ENCODE assay signal across 9 mouse cellular contexts in genomic region chr10:9117648-9118551, GRCm38 (mm10).
A peak's percentile ranks its signal among the peaks of the same experiment; 100 is the strongest.
DNase-seq lines count a peak whose midpoint lies in the region; ATAC-seq and TF ChIP-seq lines count a peak whose summit lies in the region.
"Had no signal": no experiment of that assay in that cellular context is flagged by ENCODE, and none has a peak within 500 bp of the region (broad histone marks: within the 10 kb centered on the region; RNA-seq: fewer than 3 reads in every experiment).

No protein-coding gene starts in this region.

- TF ChIP-seq CTCF in hindbrain, postnatal 0 days (IDR thresholded peaks at IDR 0.05; ENCODE audit: low read depth) = no peak

- H3K9me3 ChIP-seq in embryonic facial prominence, embryonic 13.5 days = no peaks in the 10 kb centered on the region
- H3K9me3 ChIP-seq in hindbrain, postnatal 0 days (ENCODE audit: low read length) = no peaks in the 10 kb centered on the region

- 13% methylated on average over 14 of the region's 14 CpGs for WGBS in embryonic facial prominence, embryonic 13.5 days
- WGBS in hindbrain, postnatal 0 days = 15% methylated on average over 14 of the region's 14 CpGs

- peak; percentile 10 to 35 for DNase-seq in layer of hippocampus, postnatal 10 days (ENCODE audit: low spot score in 2 of 2)
- no peak for DNase-seq in layer of hippocampus, postnatal 25 days (ENCODE audit: extremely low spot score in 1 of 2, low spot score in 1 of 2)
- peak; percentile 61 for DNase-seq in hindbrain, postnatal 0 days (ENCODE audit: low spot score)
- peak; percentile 6 for DNase-seq in lung, postnatal 36 days
- no peak for DNase-seq in urinary bladder, postnatal 10 days (ENCODE audit: low spot score)
- no peak for DNase-seq in frontal cortex, adult 2 months (ENCODE audit: extremely low spot score in 1 of 2, low spot score in 1 of 2)
- no peak for DNase-seq in right cerebral cortex, adult 18-20 months

- H3K36me3 ChIP-seq in embryonic facial prominence, embryonic 13.5 days = no peaks in the 10 kb centered on the region
- H3K36me3 ChIP-seq in hindbrain, postnatal 0 days (ENCODE audit: insufficient read depth, low read length) = no peaks in the 10 kb centered on the region

- peaks cover 8% of the 10 kb centered on the region for H3K4me1 ChIP-seq in embryonic facial prominence, embryonic 13.5 days
- no peaks in the 10 kb centered on the region; the same call in 1 of the 2 replicates for H3K4me1 ChIP-seq in hindbrain, postnatal 0 days (ENCODE audit: insufficient read depth, low read length)

- H3K27me3 ChIP-seq in embryonic facial prominence, embryonic 13.5 days = no peaks in the 10 kb centered on the region
- no peaks in the 10 kb centered on the region for H3K27me3 ChIP-seq in hindbrain, postnatal 0 days (ENCODE audit: insufficient read depth, low read length)

- ATAC-seq in embryonic facial prominence, embryonic 13.5 days (ENCODE audit: insufficient number of reproducible peaks, insufficient read depth, low FRiP score, low TSS enrichment, low read depth) = 0 out of 2 replicates have a peak, but pooled peaks have one; percentile 62
- ATAC-seq in hindbrain, postnatal 0 days = peak; percentile 92

- no peak overlapping the region for H3K27ac ChIP-seq in embryonic facial prominence, embryonic 13.5 days
- H3K27ac ChIP-seq in hindbrain, postnatal 0 days = peak overlapping the region; percentile 29; the same call in 1 of the 2 replicates

- H3K4me3 ChIP-seq in embryonic facial prominence, embryonic 13.5 days = peak overlapping the region; percentile 33
- H3K4me3 ChIP-seq in hindbrain, postnatal 0 days (ENCODE audit: low read length) = peak overlapping the region; percentile 29
- H3K4me3 ChIP-seq: myocyte had no signal

- peak overlapping the region; percentile 55 for H3K4me2 ChIP-seq in embryonic facial prominence, embryonic 13.5 days
- peak overlapping the region; percentile 58 for H3K4me2 ChIP-seq in hindbrain, postnatal 0 days (ENCODE audit: low read depth, low read length)

- 0 out of 2 replicates have a peak overlapping the region, but pooled peaks have one; percentile 16 for H3K9ac ChIP-seq in embryonic facial prominence, embryonic 13.5 days
- no peak overlapping the region; the same call in 1 of the 2 replicates for H3K9ac ChIP-seq in hindbrain, postnatal 0 days (replicated peaks; ENCODE audit: low read length)

Comparison
In these comparisons a context has a peak if more than half of its experiments do, and no peak if none do; other contexts are left out.
1. DNase-seq: peak in layer of hippocampus, postnatal 10 days (2 of 2), hindbrain, postnatal 0 days (single experiment) and lung, postnatal 36 days (single experiment); none in layer of hippocampus, postnatal 25 days (0 of 2), urinary bladder, postnatal 10 days (single experiment), frontal cortex, adult 2 months (0 of 2) and right cerebral cortex, adult 18-20 months (single experiment).